Mouse (Mus musculus) midbrain, embryonic 11.5 days (tissue): ENCODE data around the gene Nmnat3. TPM values are rescaled to one million over a fixed set of nuclear protein-coding genes. Genes with fewer than 3 reads are reported as not detected.

Experiments used
- ATAC-seq: fragments of 200-750 bp; cut with Nextera tagmentation; 2 replicates; pipeline ENCODE4 v1.8.0; 2017; ENCODE audit warnings: moderate TSS enrichment, moderate library complexity; ENCODE audit not compliant: low FRiP score
- DNase-seq: peaks from one replicate; pipeline ENCODE4 v3.0.0; 2015; ENCODE audit warnings: low spot score; ENCODE audit errors: missing footprints
- H3K27ac ChIP-seq: fragments of 300-500 bp; sonication (generic); 2 replicates; pipeline ENCODE4 v1.5.1; 2014; ENCODE audit warnings: low read depth, low read length
- H3K27me3 ChIP-seq: fragments of 300-500 bp; sonication (generic); 2 replicates; pipeline ENCODE4 v1.6.1; 2014; ENCODE audit warnings: mild to moderate bottlenecking, low read length, moderate library complexity, mixed read lengths; ENCODE audit not compliant: control insufficient read depth, insufficient read depth
- H3K36me3 ChIP-seq: fragments of 300-500 bp; sonication (generic); 2 replicates; pipeline ENCODE4 v1.6.1; 2014; ENCODE audit warnings: mild to moderate bottlenecking, low read length, moderate library complexity, mixed read lengths; ENCODE audit not compliant: control insufficient read depth, insufficient read depth
- H3K4me1 ChIP-seq: fragments of 300-500 bp; sonication (generic); 2 replicates; pipeline ENCODE4 v1.6.1; 2014; ENCODE audit warnings: low read length; ENCODE audit not compliant: control insufficient read depth, insufficient read depth
- H3K4me2 ChIP-seq: fragments of 300-500 bp; sonication (generic); 2 replicates; pipeline ENCODE4 v1.6.1; 2014; ENCODE audit warnings: mild to moderate bottlenecking, moderate library complexity
- H3K4me3 ChIP-seq: fragments of 300-500 bp; sonication (generic); 2 replicates; pipeline ENCODE4 v1.5.1; 2014; ENCODE audit warnings: low read depth, low read length
- H3K9ac ChIP-seq: fragments of 300-500 bp; sonication (generic); 2 replicates; pipeline ENCODE4 v1.6.1; 2014; ENCODE audit warnings: low read length
- H3K9me3 ChIP-seq: fragments of 300-500 bp; sonication (generic); 2 replicates; pipeline ENCODE4 v1.6.1; 2016; ENCODE audit warnings: low read length; ENCODE audit not compliant: control insufficient read depth
- WGBS: fragments of 180-500 bp; shearing (Covaris S2); extraction: QIAGEN DNeasy Blood & Tissue Kit; methylation state at CpG from one replicate; pipeline ENCODE4 v1.1.7; 2014; 5-methylcytosine and 5-hydroxymethylcytosine counted together
- polyA plus RNA-seq: library from polyadenylated mRNA; unstranded; fragments of >200 nt; fragmentation: Nextera tagmentation; extraction: Ambion mirVana; gene quantifications from 2 replicates; pipeline ENCODE4 v1.2.1, GENCODE M21; 2014

Gene Nmnat3
- polyA plus RNA-seq, 1 experiment from 2014 or later, result 3.2 TPM

GRCm38 (mm10) chr9:98340427-98340826, 53.2 kb downstream of the Nmnat3 start:
- H3K9me3 ChIP-seq, result no peaks in the 10 kb centered on the region
- H3K36me3 ChIP-seq, result no peaks in the 10 kb centered on the region
- H3K4me2 ChIP-seq, result no peak overlapping the region
- no peak overlapping the region for H3K4me3 ChIP-seq
- no peaks in the 10 kb centered on the region for H3K4me1 ChIP-seq
- no peaks in the 10 kb centered on the region for H3K27me3 ChIP-seq
- H3K27ac ChIP-seq, result no peak overlapping the region
- no peak overlapping the region for H3K9ac ChIP-seq
- WGBS, result 81% methylated on average over 4 of the region's 4 CpGs
- ATAC-seq, result no peak
- no peak for DNase-seq

GRCm38 (mm10) chr9:98345840-98346239, 58.6 kb downstream of the Nmnat3 start:
- 100% methylated on average over 1 of the region's 1 CpGs for WGBS
- no peaks in the 10 kb centered on the region for H3K9me3 ChIP-seq
- H3K9ac ChIP-seq, result no peak overlapping the region
- no peak for DNase-seq
- ATAC-seq, result no peak
- H3K4me2 ChIP-seq, result no peak overlapping the region
- no peak overlapping the region for H3K27ac ChIP-seq
- no peak overlapping the region for H3K4me3 ChIP-seq
- H3K4me1 ChIP-seq, result peaks cover 6% of the 10 kb centered on the region; the same call in 1 of the 2 replicates
- no peaks in the 10 kb centered on the region for H3K27me3 ChIP-seq
- no peaks in the 10 kb centered on the region for H3K36me3 ChIP-seq

DNA sequence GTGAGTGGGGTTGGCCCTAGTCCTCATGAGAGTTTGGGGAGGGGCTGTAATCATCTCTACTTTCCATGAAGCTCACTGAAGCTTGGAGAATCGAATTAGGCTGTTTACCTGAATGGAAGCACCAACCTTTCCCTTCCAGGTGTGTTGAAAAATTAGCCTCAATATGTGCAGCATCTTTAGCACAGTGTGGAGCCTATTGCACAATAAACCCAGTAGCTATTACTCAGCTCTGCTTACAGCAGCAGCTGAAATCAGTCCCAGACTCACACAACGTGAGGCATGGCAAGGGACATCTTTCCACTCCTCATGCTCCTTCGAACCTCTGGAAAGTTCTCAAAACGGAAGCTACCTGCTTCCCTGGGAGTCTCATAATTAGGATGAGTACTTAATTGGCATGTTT, 59.0 kb downstream of the Nmnat3 start:
- H3K36me3 ChIP-seq, result no peaks in the 10 kb centered on the region
- 84% methylated on average over 4 of the region's 4 CpGs for WGBS
- peak; percentile 33 for DNase-seq

GRCm38 (mm10) chr9:98347021-98347420, 59.8 kb downstream of the Nmnat3 start:
- Histone ChIP-seq H3K4me3 (no peak overlapping the region), H3K4me2 (no peak overlapping the region), H3K9ac (no peak overlapping the region), H3K27me3 (no peaks in the 10 kb centered on the region), H3K27ac (no peak overlapping the region), H3K36me3 (no peaks in the 10 kb centered on the region), H3K4me1 (peaks cover 6% of the 10 kb centered on the region; the same call in 1 of the 2 replicates), H3K9me3 (no peaks in the 10 kb centered on the region)
- 92% methylated on average over 3 of the region's 3 CpGs for WGBS
- no peak for ATAC-seq
- peak; percentile 67 for DNase-seq

More for the DNA sequence above, 59.0 kb downstream of the Nmnat3 start:
- Histone ChIP-seq H3K4me2 (no peak overlapping the region), H3K9me3 (no peaks in the 10 kb centered on the region), H3K9ac (no peak overlapping the region), H3K4me1 (peaks cover 6% of the 10 kb centered on the region; the same call in 1 of the 2 replicates), H3K27me3 (no peaks in the 10 kb centered on the region), H3K27ac (no peak overlapping the region), H3K4me3 (no peak overlapping the region)
- no peak for ATAC-seq

GRCm38 (mm10) chr9:98350318-98351144, 63.3 kb downstream of the Nmnat3 start:
- Histone ChIP-seq H3K36me3 (no peaks in the 10 kb centered on the region), H3K9ac (no peak overlapping the region), H3K4me1 (peaks cover 6% of the 10 kb centered on the region; the same call in 1 of the 2 replicates), H3K4me2 (no peak overlapping the region), H3K27ac (no peak overlapping the region), H3K9me3 (no peaks in the 10 kb centered on the region), H3K27me3 (no peaks in the 10 kb centered on the region), H3K4me3 (no peak overlapping the region)
- 8% methylated on average over 4 of the region's 4 CpGs for WGBS
- 0 out of 2 replicates have a peak, but pooled peaks have one; percentile 22 for ATAC-seq
- DNase-seq, result peak; percentile 76

DNA sequence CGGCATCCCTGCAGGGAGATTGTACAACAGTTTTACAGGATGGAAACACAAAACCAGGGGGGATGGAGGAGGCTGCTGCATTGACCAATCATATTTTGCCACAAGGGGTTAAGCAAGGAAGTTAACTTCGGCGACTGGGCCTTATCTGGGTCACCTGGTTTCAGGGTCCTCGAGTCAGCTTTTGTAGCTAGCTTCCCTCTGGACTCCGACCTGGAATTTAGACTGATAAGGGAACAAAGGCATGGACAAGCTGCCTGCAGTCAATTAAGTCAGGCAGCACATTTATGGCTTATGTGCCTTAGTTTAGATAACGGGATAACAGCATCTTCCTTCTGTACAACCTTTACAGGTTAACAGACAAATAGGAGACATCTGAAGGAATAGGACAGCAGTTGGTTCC, 65.1 kb downstream of the Nmnat3 start:
- Histone ChIP-seq H3K27ac (no peak overlapping the region), H3K9me3 (no peaks in the 10 kb centered on the region), H3K4me2 (no peak overlapping the region), H3K4me3 (no peak overlapping the region), H3K27me3 (no peaks in the 10 kb centered on the region), H3K36me3 (no peaks in the 10 kb centered on the region), H3K4me1 (peaks cover 6% of the 10 kb centered on the region; the same call in 1 of the 2 replicates), H3K9ac (no peak overlapping the region)
- DNase-seq (no peak), ATAC-seq (no peak)
- WGBS, result 92% methylated on average over 6 of the region's 6 CpGs

GRCm38 (mm10) chr9:98354919-98355318, 67.7 kb downstream of the Nmnat3 start:
- H3K4me2 ChIP-seq, result no peak overlapping the region

GRCm38 (mm10) chr9:98361047-98361446, 73.8 kb downstream of the Nmnat3 start:
- DNase-seq (no peak), ATAC-seq (no peak)
- Histone ChIP-seq H3K27ac (no peak overlapping the region), H3K9ac (no peak overlapping the region), H3K4me1 (no peaks in the 10 kb centered on the region), H3K9me3 (no peaks in the 10 kb centered on the region), H3K36me3 (no peaks in the 10 kb centered on the region), H3K27me3 (no peaks in the 10 kb centered on the region), H3K4me3 (no peak overlapping the region), H3K4me2 (no peak overlapping the region)
- 75% methylated on average over 3 of the region's 3 CpGs for WGBS

More at GRCm38 (mm10) chr9:98354919-98355318, 67.7 kb downstream of the Nmnat3 start:
- H3K36me3 ChIP-seq, result no peaks in the 10 kb centered on the region
- H3K4me1 ChIP-seq, result peaks cover 3% of the 10 kb centered on the region; the same call in 1 of the 2 replicates
- WGBS, result 91% methylated on average over 3 of the region's 3 CpGs
- no peaks in the 10 kb centered on the region for H3K27me3 ChIP-seq
- DNase-seq (no peak), ATAC-seq (no peak)
- H3K4me3 ChIP-seq, result no peak overlapping the region
- no peak overlapping the region for H3K9ac ChIP-seq
- H3K9me3 ChIP-seq, result no peaks in the 10 kb centered on the region
- H3K27ac ChIP-seq, result no peak overlapping the region

GRCm38 (mm10) chr9:98366075-98366474, 78.8 kb downstream of the Nmnat3 start:
- DNase-seq, result no peak
- H3K4me1 ChIP-seq, result no peaks in the 10 kb centered on the region
- 91% methylated on average over 8 of the region's 8 CpGs for WGBS
- no peaks in the 10 kb centered on the region for H3K36me3 ChIP-seq
- H3K4me2 ChIP-seq, result no peak overlapping the region
- no peak overlapping the region for H3K27ac ChIP-seq
- no peak overlapping the region for H3K4me3 ChIP-seq
- no peak overlapping the region for H3K9ac ChIP-seq
- no peaks in the 10 kb centered on the region for H3K27me3 ChIP-seq
- ATAC-seq, result no peak
- no peaks in the 10 kb centered on the region for H3K9me3 ChIP-seq
